Mouse (Mus musculus): ENCODE data around the gene Ephb3. TPM values are rescaled to one million over a fixed set of nuclear protein-coding genes. Genes with fewer than 3 reads are reported as not detected.

The Ephb3 gene
- polyA plus RNA-seq, 1 experiment from 2014 or later: 33.2 TPM

- Histone ChIP-seq H3K4me1 (ENCODE audit: insufficient read depth) (no peaks in the 10 kb centered on the region), H3K9ac (no peak overlapping the region), H3K4me2 (no peak overlapping the region), H3K27ac (ENCODE audit: low read depth) (no peak overlapping the region), H3K4me3 (ENCODE audit: low read depth, low read length) (no peak overlapping the region), H3K9me3 (ENCODE audit: low read depth, low read length) (no peaks in the 10 kb centered on the region), H3K27me3 (ENCODE audit: insufficient read depth, low read length) (no peaks in the 10 kb centered on the region), H3K36me3 (ENCODE audit: insufficient read depth) (no peaks in the 10 kb centered on the region)
- no peak for TF ChIP-seq CTCF (IDR thresholded peaks at IDR 0.05; ENCODE audit: low read depth)
- 63% methylated on average over 1 of the region's 1 CpGs for WGBS
- ATAC-seq (ENCODE audit: insufficient read depth) (no peak), DNase-seq (no peak)
Measured at GRCm38 (mm10) chr16:21182108-21182507, 22.4 kb upstream of the Ephb3 start.

DNA sequence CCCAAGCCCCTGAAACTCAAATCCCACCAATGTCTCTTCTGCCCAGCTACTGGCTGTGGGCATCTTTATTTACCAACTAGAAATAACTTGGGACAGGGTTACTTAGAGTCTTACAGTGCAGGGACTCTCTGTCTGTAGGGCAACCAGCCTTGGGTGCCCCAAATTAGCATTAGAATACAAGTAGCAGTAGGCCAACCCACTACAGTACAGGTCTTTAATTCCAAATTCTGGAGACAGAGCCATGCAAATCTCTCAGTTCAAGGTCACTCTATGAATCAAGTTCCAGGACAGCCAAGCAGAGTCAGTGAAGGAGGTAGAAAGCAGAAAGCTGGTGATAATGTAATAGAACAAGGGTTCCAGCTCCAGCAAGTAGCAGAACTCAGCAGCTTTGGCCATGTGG is 19.9 kb upstream of the Ephb3 start:
- no peaks in the 10 kb centered on the region for H3K4me1 ChIP-seq (ENCODE audit: insufficient read depth)
- H3K9me3 ChIP-seq (ENCODE audit: low read depth, low read length): no peaks in the 10 kb centered on the region
- H3K36me3 ChIP-seq (ENCODE audit: insufficient read depth): no peaks in the 10 kb centered on the region
- TF ChIP-seq CTCF (IDR thresholded peaks at IDR 0.05; ENCODE audit: low read depth): no peak
- no peak overlapping the region for H3K4me3 ChIP-seq (ENCODE audit: low read depth, low read length)
- no peak for ATAC-seq (ENCODE audit: insufficient read depth)
- DNase-seq: no peak
- H3K9ac ChIP-seq: no peak overlapping the region
- H3K4me2 ChIP-seq: no peak overlapping the region
- H3K27me3 ChIP-seq (ENCODE audit: insufficient read depth, low read length): no peaks in the 10 kb centered on the region
- no peak overlapping the region for H3K27ac ChIP-seq (ENCODE audit: low read depth)

- H3K27me3 ChIP-seq (ENCODE audit: insufficient read depth, low read length): no peaks in the 10 kb centered on the region
- DNase-seq (peak; percentile 53), ATAC-seq (ENCODE audit: insufficient read depth) (no peak)
- H3K9me3 ChIP-seq (ENCODE audit: low read depth, low read length): no peaks in the 10 kb centered on the region
- H3K27ac ChIP-seq (ENCODE audit: low read depth): no peak overlapping the region
- no peak for TF ChIP-seq CTCF (IDR thresholded peaks at IDR 0.05; ENCODE audit: low read depth)
- H3K4me1 ChIP-seq (ENCODE audit: insufficient read depth): no peaks in the 10 kb centered on the region
- no peaks in the 10 kb centered on the region for H3K36me3 ChIP-seq (ENCODE audit: insufficient read depth)
- WGBS: 31% methylated on average over 7 of the region's 7 CpGs
- H3K4me2 ChIP-seq: 0 out of 2 replicates have a peak overlapping the region, but pooled peaks have one; percentile 4
- H3K9ac ChIP-seq: no peak overlapping the region
- no peak overlapping the region for H3K4me3 ChIP-seq (ENCODE audit: low read depth, low read length)
Measured at GRCm38 (mm10) chr16:21187568-21187967, 17.0 kb upstream of the Ephb3 start.

- Histone ChIP-seq H3K9ac (no peak overlapping the region), H3K36me3 (ENCODE audit: insufficient read depth) (no peaks in the 10 kb centered on the region), H3K27ac (ENCODE audit: low read depth) (no peak overlapping the region), H3K9me3 (ENCODE audit: low read depth, low read length) (no peaks in the 10 kb centered on the region), H3K27me3 (ENCODE audit: insufficient read depth, low read length) (no peaks in the 10 kb centered on the region), H3K4me2 (no peak overlapping the region), H3K4me1 (ENCODE audit: insufficient read depth) (peaks cover 3% of the 10 kb centered on the region; the same call in 1 of the 2 replicates), H3K4me3 (ENCODE audit: low read depth, low read length) (no peak overlapping the region)
- ATAC-seq (ENCODE audit: insufficient read depth): no peak
- DNase-seq: peak; percentile 42
- 70% methylated on average over 3 of the region's 3 CpGs for WGBS
- TF ChIP-seq CTCF (IDR thresholded peaks at IDR 0.05; ENCODE audit: low read depth): peak; percentile 41; the same call in 1 of the 2 replicates
Measured at GRCm38 (mm10) chr16:21188345-21188744, 16.2 kb upstream of the Ephb3 start.

DNA sequence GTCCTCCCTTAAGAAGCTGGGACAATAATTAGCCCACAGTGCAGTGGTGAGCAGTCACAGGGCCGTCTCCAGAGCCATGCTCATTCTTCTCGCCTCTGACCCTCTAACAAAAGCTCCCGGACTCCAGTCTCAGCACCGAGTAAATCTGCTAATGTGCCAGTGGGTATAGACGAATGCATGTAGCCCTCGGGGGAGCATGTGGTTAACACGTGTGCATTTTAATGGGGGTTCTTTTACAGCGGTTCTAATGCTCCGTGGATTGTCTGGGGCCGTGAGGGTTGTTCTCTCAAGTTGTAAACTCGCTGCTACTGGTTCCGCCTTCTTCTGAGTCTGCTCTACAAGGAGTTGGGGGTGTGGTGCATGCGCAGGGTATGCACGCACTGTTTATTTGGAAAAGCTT is 13.0 kb upstream of the Ephb3 start:
- peaks cover 3% of the 10 kb centered on the region; the same call in 1 of the 2 replicates for H3K4me1 ChIP-seq (ENCODE audit: insufficient read depth)

GRCm38 (mm10) chr16:21192509-21193354 is 11.8 kb upstream of the Ephb3 start:
- H3K27me3 ChIP-seq (ENCODE audit: insufficient read depth, low read length): no peaks in the 10 kb centered on the region
- no peak overlapping the region for H3K4me3 ChIP-seq (ENCODE audit: low read depth, low read length)
- H3K9me3 ChIP-seq (ENCODE audit: low read depth, low read length): no peaks in the 10 kb centered on the region
- peak; percentile 90 for TF ChIP-seq CTCF (IDR thresholded peaks at IDR 0.05; ENCODE audit: low read depth)
- peaks cover 3% of the 10 kb centered on the region; the same call in 1 of the 2 replicates for H3K4me1 ChIP-seq (ENCODE audit: insufficient read depth)
- WGBS: 20% methylated on average over 7 of the region's 7 CpGs
- DNase-seq: peak; percentile 97
- H3K9ac ChIP-seq: no peak overlapping the region
- H3K36me3 ChIP-seq (ENCODE audit: insufficient read depth): no peaks in the 10 kb centered on the region
- H3K4me2 ChIP-seq: no peak overlapping the region
- H3K27ac ChIP-seq (ENCODE audit: low read depth): peak overlapping the region; percentile 44; the same call in 1 of the 2 replicates
- peak; percentile 84 for ATAC-seq (ENCODE audit: insufficient read depth)

More for the DNA sequence above, 13.0 kb upstream of the Ephb3 start:
- H3K4me2 ChIP-seq: no peak overlapping the region
- WGBS: 70% methylated on average over 14 of the region's 14 CpGs
- H3K9ac ChIP-seq: no peak overlapping the region
- no peak overlapping the region for H3K27ac ChIP-seq (ENCODE audit: low read depth)
- no peaks in the 10 kb centered on the region for H3K27me3 ChIP-seq (ENCODE audit: insufficient read depth, low read length)
- H3K36me3 ChIP-seq (ENCODE audit: insufficient read depth): no peaks in the 10 kb centered on the region
- no peaks in the 10 kb centered on the region for H3K9me3 ChIP-seq (ENCODE audit: low read depth, low read length)
- no peak overlapping the region for H3K4me3 ChIP-seq (ENCODE audit: low read depth, low read length)
- TF ChIP-seq CTCF (IDR thresholded peaks at IDR 0.05; ENCODE audit: low read depth): no peak
- DNase-seq (no peak), ATAC-seq (ENCODE audit: insufficient read depth) (no peak)

GRCm38 (mm10) chr16:21194182-21194581 is 10.4 kb upstream of the Ephb3 start:
- no peak for ATAC-seq (ENCODE audit: insufficient read depth)
- Histone ChIP-seq H3K9me3 (ENCODE audit: low read depth, low read length) (no peaks in the 10 kb centered on the region), H3K4me2 (no peak overlapping the region), H3K27me3 (ENCODE audit: insufficient read depth, low read length) (no peaks in the 10 kb centered on the region), H3K4me3 (ENCODE audit: low read depth, low read length) (no peak overlapping the region), H3K9ac (no peak overlapping the region), H3K27ac (ENCODE audit: low read depth) (no peak overlapping the region), H3K4me1 (ENCODE audit: insufficient read depth) (peaks cover 3% of the 10 kb centered on the region; the same call in 1 of the 2 replicates), H3K36me3 (ENCODE audit: insufficient read depth) (no peaks in the 10 kb centered on the region)
- no peak for DNase-seq
- 66% methylated on average over 12 of the region's 12 CpGs for WGBS
- TF ChIP-seq CTCF (IDR thresholded peaks at IDR 0.05; ENCODE audit: low read depth): no peak

Data from lung, embryonic 14.5 days (tissue).